Mouse (Mus musculus): ENCODE results near the gene Fbxl2. TPM values are rescaled to one million over a fixed set of nuclear protein-coding genes. Genes with fewer than 3 reads are reported as not detected.

Fbxl2 gene
- polyA plus RNA-seq, 1 experiment from 2014 or later: 1.8 TPM

- 56% methylated on average over 5 of the region's 5 CpGs for WGBS
- no peak overlapping the region for H3K4me2 ChIP-seq (ENCODE audit: low read depth, low read length)
- H3K27me3 ChIP-seq (ENCODE audit: control insufficient read depth, insufficient read depth, low read length): no peaks in the 10 kb centered on the region
- H3K36me3 ChIP-seq (ENCODE audit: control insufficient read depth, insufficient read depth): no peaks in the 10 kb centered on the region
- no peak overlapping the region for H3K27ac ChIP-seq (ENCODE audit: low read length)
- H3K9me3 ChIP-seq (replicated peaks; ENCODE audit: control insufficient read depth, low read length): 0 out of 2 replicates have a peak, but pooled peaks cover 3% of the 10 kb centered on the region
- no peak for ATAC-seq (replicated peaks; ENCODE audit: extremely low read depth, insufficient read depth, low FRiP score)
- no peak overlapping the region for H3K4me3 ChIP-seq (ENCODE audit: low read length)
- H3K9ac ChIP-seq (ENCODE audit: low read length): no peak overlapping the region
- no peaks in the 10 kb centered on the region for H3K4me1 ChIP-seq (ENCODE audit: control insufficient read depth, insufficient read depth, low read length)
Observed at GRCm38 (mm10) chr9:114009526-114009925, 36.5 kb downstream of the Fbxl2 start.

- no peak overlapping the region for H3K4me2 ChIP-seq (ENCODE audit: low read depth, low read length)
- H3K27ac ChIP-seq (ENCODE audit: low read length): no peak overlapping the region
- no peaks in the 10 kb centered on the region for H3K4me1 ChIP-seq (ENCODE audit: control insufficient read depth, insufficient read depth, low read length)
- ATAC-seq (replicated peaks; ENCODE audit: extremely low read depth, insufficient read depth, low FRiP score): no peak
- H3K9me3 ChIP-seq (replicated peaks; ENCODE audit: control insufficient read depth, low read length): no peaks in the 10 kb centered on the region
- H3K4me3 ChIP-seq (ENCODE audit: low read length): no peak overlapping the region
- H3K27me3 ChIP-seq (ENCODE audit: control insufficient read depth, insufficient read depth, low read length): no peaks in the 10 kb centered on the region
- H3K9ac ChIP-seq (ENCODE audit: low read length): no peak overlapping the region
- 90% methylated on average over 9 of the region's 9 CpGs for WGBS
- no peaks in the 10 kb centered on the region for H3K36me3 ChIP-seq (ENCODE audit: control insufficient read depth, insufficient read depth)
Observed at GRCm38 (mm10) chr9:114007850-114008350, 38.1 kb downstream of the Fbxl2 start.

DNA sequence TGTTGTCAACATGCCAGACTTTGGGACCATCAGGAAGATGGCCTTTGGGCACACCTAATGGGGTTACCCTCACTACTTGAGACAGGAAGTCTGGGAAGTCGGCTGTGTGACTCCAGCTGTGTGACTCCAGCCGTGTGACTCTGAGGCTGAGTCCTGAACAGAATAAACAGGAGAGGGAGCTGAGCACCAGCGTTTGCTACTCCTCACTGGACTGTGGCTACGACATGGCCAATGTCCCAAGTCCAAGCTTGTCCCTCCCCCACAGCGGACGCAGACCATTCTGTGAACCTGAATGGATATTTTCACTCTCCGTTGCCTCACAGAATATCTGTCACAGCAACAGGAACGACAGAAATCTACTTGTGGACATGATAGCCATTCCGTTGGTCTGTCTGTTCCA lies 39.2 kb downstream of the Fbxl2 start:
- no peaks in the 10 kb centered on the region for H3K9me3 ChIP-seq (replicated peaks; ENCODE audit: control insufficient read depth, low read length)
- H3K4me3 ChIP-seq (ENCODE audit: low read length): no peak overlapping the region
- H3K27me3 ChIP-seq (ENCODE audit: control insufficient read depth, insufficient read depth, low read length): no peaks in the 10 kb centered on the region
- WGBS: 72% methylated on average over 9 of the region's 9 CpGs
- no peaks in the 10 kb centered on the region for H3K4me1 ChIP-seq (ENCODE audit: control insufficient read depth, insufficient read depth, low read length)
- no peak overlapping the region for H3K27ac ChIP-seq (ENCODE audit: low read length)
- H3K4me2 ChIP-seq (ENCODE audit: low read depth, low read length): no peak overlapping the region
- no peak overlapping the region for H3K9ac ChIP-seq (ENCODE audit: low read length)
- H3K36me3 ChIP-seq (ENCODE audit: control insufficient read depth, insufficient read depth): no peaks in the 10 kb centered on the region
- no peak for ATAC-seq (replicated peaks; ENCODE audit: extremely low read depth, insufficient read depth, low FRiP score)

- WGBS: 64% methylated on average over 2 of the region's 2 CpGs
Observed at GRCm38 (mm10) chr9:113998311-113998710, 47.7 kb downstream of the Fbxl2 start.

DNA sequence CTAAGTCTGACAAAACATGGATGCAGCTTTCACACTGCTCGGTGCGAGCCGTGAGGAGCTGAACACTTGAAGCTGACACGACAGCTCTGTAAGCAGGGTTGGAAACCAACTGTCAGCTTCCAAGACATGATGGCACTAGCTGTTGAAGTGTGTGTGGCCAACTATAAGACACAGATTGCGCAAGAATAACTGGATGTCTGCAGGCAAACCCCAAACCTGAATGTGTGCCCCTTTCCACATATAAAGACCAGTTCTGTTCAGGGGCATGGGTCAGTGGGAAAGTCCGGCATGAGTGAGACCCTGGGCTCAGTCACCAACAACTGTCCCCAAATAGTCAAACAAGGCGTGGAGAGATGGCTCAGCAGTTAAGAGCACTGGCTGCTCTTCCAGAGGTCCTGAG lies 53.2 kb downstream of the Fbxl2 start:
- 81% methylated on average over 7 of the region's 7 CpGs for WGBS
- no peak overlapping the region for H3K4me3 ChIP-seq (ENCODE audit: low read length)
- H3K9me3 ChIP-seq (replicated peaks; ENCODE audit: control insufficient read depth, low read length): no peaks in the 10 kb centered on the region
- H3K27ac ChIP-seq (ENCODE audit: low read length): no peak overlapping the region
- no peak overlapping the region for H3K4me2 ChIP-seq (ENCODE audit: low read depth, low read length)
- H3K36me3 ChIP-seq (ENCODE audit: control insufficient read depth, insufficient read depth): no peaks in the 10 kb centered on the region
- no peak for ATAC-seq (replicated peaks; ENCODE audit: extremely low read depth, insufficient read depth, low FRiP score)
- no peaks in the 10 kb centered on the region for H3K27me3 ChIP-seq (ENCODE audit: control insufficient read depth, insufficient read depth, low read length)
- no peaks in the 10 kb centered on the region for H3K4me1 ChIP-seq (ENCODE audit: control insufficient read depth, insufficient read depth, low read length)
- H3K9ac ChIP-seq (ENCODE audit: low read length): no peak overlapping the region

More at GRCm38 (mm10) chr9:113998311-113998710, 47.7 kb downstream of the Fbxl2 start:
- no peak for ATAC-seq (replicated peaks; ENCODE audit: extremely low read depth, insufficient read depth, low FRiP score)
- H3K27ac ChIP-seq (ENCODE audit: low read length): no peak overlapping the region
- no peaks in the 10 kb centered on the region for H3K27me3 ChIP-seq (ENCODE audit: control insufficient read depth, insufficient read depth, low read length)
- H3K9me3 ChIP-seq (replicated peaks; ENCODE audit: control insufficient read depth, low read length): no peaks in the 10 kb centered on the region
- no peaks in the 10 kb centered on the region for H3K4me1 ChIP-seq (ENCODE audit: control insufficient read depth, insufficient read depth, low read length)
- no peak overlapping the region for H3K9ac ChIP-seq (ENCODE audit: low read length)
- no peak overlapping the region for H3K4me3 ChIP-seq (ENCODE audit: low read length)
- H3K36me3 ChIP-seq (ENCODE audit: control insufficient read depth, insufficient read depth): no peaks in the 10 kb centered on the region
- no peak overlapping the region for H3K4me2 ChIP-seq (ENCODE audit: low read depth, low read length)

GRCm38 (mm10) chr9:113990547-113991248 lies 55.3 kb downstream of the Fbxl2 start:
- Histone ChIP-seq H3K4me1 (ENCODE audit: control insufficient read depth, insufficient read depth, low read length) (no peaks in the 10 kb centered on the region), H3K4me2 (ENCODE audit: low read depth, low read length) (peak overlapping the region; percentile 71), H3K9me3 (replicated peaks; ENCODE audit: control insufficient read depth, low read length) (no peaks in the 10 kb centered on the region), H3K9ac (ENCODE audit: low read length) (peak overlapping the region; percentile 65), H3K27me3 (ENCODE audit: control insufficient read depth, insufficient read depth, low read length) (no peaks in the 10 kb centered on the region), H3K27ac (ENCODE audit: low read length) (no peak overlapping the region), H3K36me3 (ENCODE audit: control insufficient read depth, insufficient read depth) (no peaks in the 10 kb centered on the region), H3K4me3 (ENCODE audit: low read length) (peak overlapping the region; percentile 39)
- WGBS: 22% methylated on average over 18 of the region's 18 CpGs
- ATAC-seq (replicated peaks; ENCODE audit: extremely low read depth, insufficient read depth, low FRiP score): peak; percentile 65; the same call in 1 of the 2 replicates

DNA sequence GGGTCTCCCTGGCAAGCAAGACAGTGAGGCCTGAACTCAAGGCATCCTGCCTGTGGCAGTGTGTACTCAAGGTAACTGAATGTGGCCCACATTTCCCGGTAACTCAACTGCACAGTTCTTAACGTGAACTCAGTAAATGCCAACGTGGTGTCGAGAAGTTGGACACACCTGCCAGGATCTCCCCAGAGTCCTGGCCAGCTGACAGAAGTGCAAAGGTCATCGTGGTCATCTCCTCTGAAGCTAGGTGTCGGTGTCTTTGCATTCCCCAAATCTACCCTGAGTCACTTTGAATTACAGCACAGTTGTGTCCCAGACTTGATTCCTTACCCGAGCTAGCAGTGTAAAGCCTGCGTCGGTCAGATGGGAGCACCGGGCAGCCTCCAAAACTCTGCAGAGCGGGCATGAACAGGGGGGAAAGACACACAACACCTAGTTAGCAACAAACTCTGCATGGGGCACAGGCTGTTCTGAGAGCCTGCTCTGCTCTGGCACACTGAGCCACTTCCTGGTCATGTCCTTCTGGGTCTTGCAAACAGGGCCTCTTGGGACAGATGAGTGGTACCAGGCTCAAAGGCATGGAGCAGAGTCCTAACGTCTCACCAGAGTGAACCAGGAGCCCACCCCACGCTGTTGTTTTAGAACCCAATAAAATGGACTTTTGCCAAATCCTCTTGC lies 60.9 kb downstream of the Fbxl2 start:
- no peak overlapping the region for H3K9ac ChIP-seq (ENCODE audit: low read length)

GRCm38 (mm10) chr9:113982883-113983670 lies 62.9 kb downstream of the Fbxl2 start:
- Histone ChIP-seq H3K27me3 (ENCODE audit: control insufficient read depth, insufficient read depth, low read length) (no peaks in the 10 kb centered on the region), H3K4me2 (ENCODE audit: low read depth, low read length) (no peak overlapping the region), H3K4me3 (ENCODE audit: low read length) (no peak overlapping the region), H3K9me3 (replicated peaks; ENCODE audit: control insufficient read depth, low read length) (no peaks in the 10 kb centered on the region), H3K4me1 (ENCODE audit: control insufficient read depth, insufficient read depth, low read length) (peaks cover 12% of the 10 kb centered on the region), H3K9ac (ENCODE audit: low read length) (no peak overlapping the region), H3K27ac (ENCODE audit: low read length) (peak overlapping the region; percentile 39; the same call in 1 of the 2 replicates), H3K36me3 (ENCODE audit: control insufficient read depth, insufficient read depth) (peaks cover 7% of the 10 kb centered on the region; the same call in 1 of the 2 replicates)
- 75% methylated on average over 11 of the region's 11 CpGs for WGBS
- 0 out of 2 replicates have a peak, but pooled peaks have one; percentile 12 for ATAC-seq (replicated peaks; ENCODE audit: extremely low read depth, insufficient read depth, low FRiP score)

More for the DNA sequence above, 60.9 kb downstream of the Fbxl2 start:
- Histone ChIP-seq H3K4me1 (ENCODE audit: control insufficient read depth, insufficient read depth, low read length) (peaks cover 12% of the 10 kb centered on the region), H3K27me3 (ENCODE audit: control insufficient read depth, insufficient read depth, low read length) (no peaks in the 10 kb centered on the region), H3K36me3 (ENCODE audit: control insufficient read depth, insufficient read depth) (no peaks in the 10 kb centered on the region), H3K9me3 (replicated peaks; ENCODE audit: control insufficient read depth, low read length) (no peaks in the 10 kb centered on the region), H3K27ac (ENCODE audit: low read length) (no peak overlapping the region), H3K4me2 (ENCODE audit: low read depth, low read length) (no peak overlapping the region), H3K4me3 (ENCODE audit: low read length) (no peak overlapping the region)
- no peak for ATAC-seq (replicated peaks; ENCODE audit: extremely low read depth, insufficient read depth, low FRiP score)
- 72% methylated on average over 13 of the region's 13 CpGs for WGBS

All from heart, embryonic 16.5 days (tissue).